Mouse (Mus musculus) brain, adult 2 months (tissue): ENCODE data around the gene Ina.

Source experiments
- DNase-seq: peaks from one replicate; pipeline ENCODE4 v3.0.0; 2011; ENCODE audit warnings: low read depth, low spot score

Gene Ina

DNA sequence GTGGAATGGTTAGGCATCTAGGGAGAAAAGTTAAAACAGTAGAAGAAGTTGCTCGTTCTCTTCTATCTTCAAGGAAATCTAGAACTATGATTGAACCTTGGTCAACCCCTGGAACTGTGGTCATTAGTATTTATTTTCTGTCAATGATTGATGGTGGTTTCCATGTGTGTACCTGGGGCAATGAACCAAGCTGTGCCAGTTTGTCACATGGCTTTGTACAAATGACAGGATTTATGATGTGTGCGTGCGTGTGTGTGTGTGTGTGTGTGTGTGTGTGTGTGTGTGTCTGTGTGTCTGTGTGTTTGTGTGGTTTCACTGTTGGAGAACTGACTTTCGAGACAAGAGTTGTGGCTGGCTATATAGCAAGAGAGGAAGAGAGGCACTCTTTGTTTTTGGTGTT, 39.0 kb downstream of the Ina start:
- DNase-seq, result no peak

GRCm38 (mm10) chr19:47057684-47058083, 43.2 kb downstream of the Ina start:
- DNase-seq, result no peak

- DNase-seq, result no peak
Observed at GRCm38 (mm10) chr19:47065860-47066259, 51.4 kb downstream of the Ina start.

DNA sequence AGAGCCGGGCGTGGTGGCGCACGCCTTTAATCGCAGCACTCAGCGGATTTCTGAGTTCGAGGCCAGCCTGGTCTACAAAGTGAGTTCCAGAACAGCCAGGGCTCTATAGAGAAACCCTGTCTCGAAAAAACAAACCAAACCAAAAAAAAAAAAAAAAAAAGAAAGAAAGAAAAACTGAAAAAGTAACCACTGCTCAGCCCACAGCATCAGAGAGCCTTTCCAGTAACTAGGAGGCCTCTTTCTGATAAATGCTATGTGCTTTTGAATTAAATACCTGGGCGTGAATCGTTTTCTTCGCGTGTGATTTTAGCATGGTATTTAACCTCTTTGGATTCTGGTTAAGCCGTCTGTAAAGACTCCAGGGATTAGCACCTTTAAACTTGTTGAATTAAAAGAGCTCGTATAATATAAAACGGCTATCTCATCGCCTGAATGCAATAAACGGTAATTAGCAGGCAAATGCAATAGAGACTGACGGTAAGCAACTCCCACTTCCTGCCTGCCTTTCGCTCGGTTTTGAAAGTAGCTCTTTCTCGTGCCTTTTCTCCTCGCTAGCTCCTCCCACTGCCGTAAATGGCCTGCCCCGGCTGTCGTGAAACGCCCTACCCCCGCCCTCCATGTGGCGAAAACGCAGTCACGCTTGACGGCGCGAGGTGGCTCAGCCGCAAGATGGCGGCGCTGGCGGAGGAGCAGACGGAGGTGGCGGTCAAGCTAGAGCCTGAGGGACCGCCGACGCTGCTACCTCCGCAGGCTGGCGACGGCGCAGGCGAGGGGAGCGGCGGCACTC, 52.8 kb downstream of the Ina start, which contains the start of gene Taf5:
Gene Taf5, plus strand, starts transcription at position 651 of the 787 bp plus-strand sequence.
- DNase-seq, result peak; percentile 99

- DNase-seq, result peak; percentile 93
Observed at GRCm38 (mm10) chr19:47067924-47068611, 53.6 kb downstream of the Ina start.
